Mouse (Mus musculus) heart, postnatal 0 days (tissue): Measurements from ENCODE around the gene Foxp4.

Experiments used
- CTCF ChIP-seq: IDR thresholded peaks from 2 replicates; pipeline ENCODE4 v1.5.1; 2016; ENCODE audit warnings: antibody characterized with exemption, control low read depth, low read depth
- EP300 ChIP-seq: IDR thresholded peaks from 2 replicates; pipeline ENCODE4 v1.6.1; 2016; ENCODE audit warnings: antibody characterized with exemption, low read depth

GRCm38 (mm10) chr17:47841931-47842623, 82.4 kb downstream of the Foxp4 start:
- TF ChIP-seq CTCF (no peak), EP300 (peak; percentile 43; the same call in 1 of the 2 replicates)
